Mouse (Mus musculus) heart, adult 18-20 months (tissue): ENCODE data around the gene Tmem115. TPM values are rescaled to one million over a fixed set of nuclear protein-coding genes. Genes with fewer than 3 reads are reported as not detected.
A peak's percentile ranks its signal among the peaks of the same experiment; 100 is the strongest.
"Not testable (repeated sequence)": the region's sequence is repeated elsewhere in the genome, so short reads cannot be mapped to it uniquely, and the experiment has no call there.

Source experiments
- DNase-seq, 2 experiments: peaks; one replicate each; pipeline ENCODE4 v3.0.0; 2021 to 2022; ENCODE audit warnings: mixed read lengths in 1 of 2
- total RNA-seq, 2 experiments: library from RNA; stranded (reverse); gene quantifications; 2 replicates each; pipeline ENCODE4 v1.2.3; 2021

Tmem115 gene
- total RNA-seq, 2 experiments from 2014 or later: 22.2 to 22.3 TPM

- peak in 1 of 2 experiments; percentile 78 for DNase-seq
These were observed 38.0 kb downstream of the Tmem115 start for GRCm38 (mm10) chr9:107571534-107572326.

GRCm38 (mm10) chr9:107572327-107572662, 38.5 kb downstream of the Tmem115 start:
- no peak for DNase-seq

- DNase-seq: not testable (repeated sequence)
These were observed 40.0 kb downstream of the Tmem115 start for GRCm38 (mm10) chr9:107573774-107574173.

GRCm38 (mm10) chr9:107575579-107576356, 42.0 kb downstream of the Tmem115 start:
- DNase-seq: no peak

- peak; percentile 88 to 89 for DNase-seq
These were observed 42.8 kb downstream of the Tmem115 start, which contains the start of gene Hyal1 for GRCm38 (mm10) chr9:107576357-107577107. Hyal1 (plus strand) TSS chr9:107576927.

- DNase-seq: no peak
These were observed 44.1 kb downstream of the Tmem115 start for GRCm38 (mm10) chr9:107577871-107578270.

- DNase-seq: no peak
These were observed 44.8 kb downstream of the Tmem115 start, which contains the start of gene Naa80 for GRCm38 (mm10) chr9:107578587-107578986. Naa80 (plus strand) TSS chr9:107578887.

- no peak for DNase-seq
These were observed 45.5 kb downstream of the Tmem115 start for GRCm38 (mm10) chr9:107579023-107579900.

- DNase-seq: peak; percentile 93 to 96
These were observed 47.0 kb downstream of the Tmem115 start, which contains the start of gene Hyal3 for GRCm38 (mm10) chr9:107580501-107581317. Hyal3 (plus strand) TSS chr9:107580818.

GRCm38 (mm10) chr9:107581584-107581983, 47.8 kb downstream of the Tmem115 start:
- no peak for DNase-seq

GRCm38 (mm10) chr9:107582509-107583062, 48.8 kb downstream of the Tmem115 start:
- DNase-seq: no peak

- no peak for DNase-seq
These were observed 49.4 kb downstream of the Tmem115 start for GRCm38 (mm10) chr9:107583174-107583573.

- no peak for DNase-seq
These were observed 52.8 kb downstream of the Tmem115 start for GRCm38 (mm10) chr9:107586504-107586903.

- peak; percentile 99 for DNase-seq
These were observed 53.5 kb downstream of the Tmem115 start, which contains the start of gene Ifrd2 for GRCm38 (mm10) chr9:107586974-107587832. Ifrd2 (plus strand) TSS chr9:107587642.

GRCm38 (mm10) chr9:107587833-107588639, 54.3 kb downstream of the Tmem115 start:
- DNase-seq: peak in 1 of 2 experiments; percentile 48
